Mouse (Mus musculus): ENCODE measurements around the gene Gm10644.
A peak's percentile ranks its signal among the peaks of the same experiment; 100 is the strongest.
"Not testable (repeated sequence)": the region's sequence is repeated elsewhere in the genome, so short reads cannot be mapped to it uniquely, and the experiment has no call there.

Gm10644 gene

DNA sequence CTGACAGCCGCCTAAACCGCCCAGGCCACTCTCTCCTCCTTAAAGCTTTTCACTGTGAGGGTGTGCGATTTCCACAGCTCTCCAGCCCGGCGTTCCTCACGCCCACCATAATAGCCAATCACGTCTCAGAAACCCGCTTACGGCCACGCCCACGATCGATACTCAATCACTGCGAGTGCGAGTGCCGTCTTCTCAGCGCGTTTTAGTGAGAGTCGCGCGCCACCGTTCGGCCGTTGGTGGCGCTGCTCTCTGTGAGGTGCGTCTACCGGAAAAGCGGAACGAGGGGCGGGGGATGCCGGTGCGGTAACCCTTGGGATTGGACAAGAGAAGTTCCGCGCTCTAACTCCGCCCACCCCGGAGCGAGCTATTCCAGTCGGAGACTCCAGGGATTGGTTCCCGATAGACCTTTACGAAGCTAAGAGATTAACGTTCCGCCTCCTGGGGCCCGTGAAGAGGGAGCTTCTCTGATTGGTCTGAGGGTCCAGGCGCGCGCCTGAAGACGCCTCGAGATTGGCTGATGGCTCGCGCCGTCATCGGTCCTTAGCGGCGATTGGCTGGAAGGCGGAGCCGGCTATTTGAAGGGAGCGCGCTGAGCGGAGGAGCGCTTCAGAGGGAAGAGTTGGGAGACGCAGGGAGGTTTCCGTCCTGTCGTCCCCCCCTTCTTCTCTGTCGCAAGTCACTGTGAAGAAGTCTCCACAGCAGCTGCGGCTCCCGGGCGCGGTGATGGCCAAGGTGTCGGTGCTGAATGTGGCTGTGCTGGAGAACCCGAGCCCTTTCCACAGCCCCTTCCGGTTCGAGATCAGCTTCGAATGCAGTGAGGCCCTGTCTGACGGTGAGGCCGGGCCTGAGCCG, at the start of gene Gm10644, which contains the start of gene Asf1b:
TSS of gene Gm10644 (minus strand) at position 100 of the 852 bp plus-strand sequence.
TSS of gene Asf1b (plus strand) at position 402 of the 852 bp plus-strand sequence.
- peak; percentile 100 for DNase-seq (ENCODE audit: low read depth, low spot score)

DNA sequence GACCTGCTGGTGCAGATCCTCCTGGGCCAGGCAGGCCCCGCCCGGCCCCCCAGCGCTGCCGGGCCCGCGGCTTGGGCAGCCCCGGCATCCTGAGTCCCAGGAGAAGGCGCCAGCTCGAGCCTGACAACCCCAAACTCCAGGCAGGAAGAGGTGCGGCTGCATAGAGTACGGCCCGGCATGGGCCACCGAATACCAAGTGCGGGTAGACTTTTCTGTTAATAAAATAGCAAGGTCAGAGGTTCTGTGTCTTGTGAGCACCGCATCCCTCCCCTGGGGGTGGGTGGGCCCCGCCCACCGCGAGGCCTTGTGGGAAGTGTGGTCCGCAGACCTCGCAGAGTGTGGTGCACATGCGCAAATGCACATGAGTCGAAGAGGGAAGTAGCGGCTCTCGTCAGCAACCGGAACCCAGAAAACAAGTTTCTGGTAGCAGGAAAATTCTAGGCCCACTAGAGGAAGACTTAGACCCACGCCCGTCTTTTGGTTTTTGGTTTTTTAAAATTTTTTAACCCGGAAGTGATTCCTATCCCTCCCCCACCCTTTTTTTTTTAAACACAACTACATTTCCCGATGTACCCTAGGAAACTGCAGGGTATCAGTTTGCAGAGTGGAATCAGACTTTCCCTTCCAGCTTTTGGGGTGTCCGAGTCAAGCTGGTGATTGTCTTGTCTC, 49.7 kb upstream of the Gm10644 start:
- peak; percentile 92 for DNase-seq (ENCODE audit: low read depth, low spot score)

DNA sequence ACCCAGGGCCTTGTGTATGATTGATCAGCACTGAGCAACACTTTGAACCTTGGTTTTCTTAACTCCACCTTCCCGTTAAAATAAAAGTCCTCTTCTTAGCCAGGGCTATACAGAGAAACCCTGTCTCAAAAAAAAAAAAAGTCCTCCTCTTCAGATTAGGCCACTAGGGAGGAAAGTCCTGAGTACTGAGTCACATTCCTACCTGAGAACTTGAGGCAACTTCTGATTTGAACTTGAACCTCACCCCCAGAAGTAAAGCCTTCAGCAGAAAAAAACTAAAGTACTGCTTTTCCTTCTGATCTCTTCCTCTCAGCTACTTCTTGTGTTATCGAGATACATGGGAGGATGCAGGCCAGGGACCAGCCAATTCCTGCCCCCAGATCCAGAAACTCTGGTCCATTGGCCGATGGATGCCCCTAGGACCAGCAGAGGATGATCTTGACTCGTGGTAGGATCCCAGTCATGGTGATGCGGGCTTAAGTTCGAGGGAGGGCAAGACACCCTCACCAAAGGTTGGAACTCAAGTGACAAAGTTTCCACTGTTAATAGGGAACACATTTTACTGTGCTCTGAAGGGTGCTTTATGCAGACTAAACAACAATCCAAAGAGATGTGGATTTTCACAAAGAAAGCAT, 48.7 kb upstream of the Gm10644 start:
- DNase-seq (ENCODE audit: low read depth, low spot score), result no peak

DNA sequence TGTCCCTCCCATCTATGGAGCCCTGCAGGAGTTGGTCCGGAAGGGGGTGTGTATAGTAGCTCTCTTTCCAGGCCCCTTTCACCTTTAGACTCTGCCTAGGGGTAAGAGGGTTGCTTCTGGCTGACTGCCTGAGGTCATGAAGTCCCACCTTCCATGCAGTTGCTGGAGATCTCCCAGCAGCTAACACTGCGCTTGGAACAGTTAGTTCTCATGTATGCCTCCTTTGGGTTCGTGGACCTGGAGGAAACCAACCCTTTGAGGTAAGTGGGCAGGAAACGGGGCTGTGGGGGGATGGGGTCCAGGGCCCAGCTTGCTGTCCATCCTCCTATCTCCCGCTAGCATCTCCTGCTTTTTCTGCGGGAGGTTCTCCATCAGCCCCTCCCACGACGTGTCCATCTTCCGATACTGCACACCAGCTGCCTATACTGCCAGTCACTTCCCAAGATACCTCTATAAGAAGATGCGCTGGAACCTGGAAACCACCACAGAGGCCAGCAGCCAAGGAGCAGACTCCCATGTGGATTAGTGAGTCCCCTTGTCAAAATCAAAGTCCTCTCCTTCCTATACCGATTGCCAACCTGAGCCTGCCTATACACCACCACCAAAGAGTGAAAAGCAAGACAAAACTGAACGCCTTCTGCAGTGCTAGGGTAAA, 48.1 kb upstream of the Gm10644 start:
- DNase-seq (ENCODE audit: low read depth, low spot score), result no peak

DNA sequence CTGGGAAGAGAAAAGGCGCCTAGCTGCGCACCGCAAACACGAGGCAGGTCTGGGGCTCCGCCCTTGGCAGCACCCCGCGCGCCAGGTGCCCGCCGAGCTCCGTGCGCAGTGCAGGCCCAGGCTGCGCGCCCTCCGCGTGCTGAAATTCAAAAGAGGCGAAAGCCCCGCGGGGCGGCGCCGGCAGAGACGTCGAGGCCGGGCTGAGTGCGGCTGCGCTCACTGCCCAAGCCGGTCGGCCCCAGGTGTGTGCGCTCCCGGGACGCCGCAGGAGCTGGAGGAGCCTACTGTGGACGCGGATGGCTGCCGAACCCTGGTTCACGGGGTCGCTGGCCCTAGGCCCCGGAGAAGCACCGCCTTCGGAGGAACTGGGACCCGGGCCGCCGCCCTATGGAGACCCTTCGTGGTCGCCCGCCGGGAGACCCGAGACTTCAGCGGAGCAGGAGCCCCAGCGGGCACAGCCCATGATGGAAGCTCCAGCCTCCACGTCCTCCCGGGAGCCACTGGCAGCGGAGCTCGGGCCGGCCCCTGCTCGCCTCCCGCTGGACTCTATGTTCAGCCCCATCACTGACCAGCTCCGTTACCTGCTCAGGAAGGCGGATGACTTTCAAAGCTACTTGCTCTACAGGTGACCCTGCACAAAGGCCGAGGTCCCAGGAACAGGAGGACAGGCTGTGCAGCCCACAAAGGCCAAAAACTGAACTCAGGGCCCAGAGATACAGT, 46.4 kb upstream of the Gm10644 start, which contains the start of gene 1700067K01Rik:
TSS of gene 1700067K01Rik (plus strand) at position 222 of the 720 bp plus-strand sequence.
- peak; percentile 55 for DNase-seq (ENCODE audit: low read depth, low spot score)

DNA sequence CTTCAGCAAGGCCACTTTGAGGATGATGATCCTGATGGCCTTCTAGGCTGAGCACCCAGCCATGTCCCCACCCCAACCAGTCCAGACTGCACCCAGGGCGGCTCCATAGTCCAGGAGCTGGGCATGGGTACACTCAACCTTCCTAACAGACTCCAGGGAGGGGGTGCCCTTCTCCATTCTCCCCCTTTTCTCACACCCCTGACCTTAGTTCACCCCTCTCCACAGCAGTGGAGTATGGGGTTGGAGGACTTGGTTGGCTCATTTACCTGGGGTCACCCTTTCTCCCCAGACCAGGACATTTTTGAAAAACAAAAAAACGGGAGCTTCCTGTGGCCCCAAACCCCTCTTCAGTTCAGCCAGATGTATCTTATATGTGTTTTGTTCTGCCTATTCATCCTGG, 44.8 kb upstream of the Gm10644 start:
- DNase-seq (ENCODE audit: low read depth, low spot score), result no peak

DNA sequence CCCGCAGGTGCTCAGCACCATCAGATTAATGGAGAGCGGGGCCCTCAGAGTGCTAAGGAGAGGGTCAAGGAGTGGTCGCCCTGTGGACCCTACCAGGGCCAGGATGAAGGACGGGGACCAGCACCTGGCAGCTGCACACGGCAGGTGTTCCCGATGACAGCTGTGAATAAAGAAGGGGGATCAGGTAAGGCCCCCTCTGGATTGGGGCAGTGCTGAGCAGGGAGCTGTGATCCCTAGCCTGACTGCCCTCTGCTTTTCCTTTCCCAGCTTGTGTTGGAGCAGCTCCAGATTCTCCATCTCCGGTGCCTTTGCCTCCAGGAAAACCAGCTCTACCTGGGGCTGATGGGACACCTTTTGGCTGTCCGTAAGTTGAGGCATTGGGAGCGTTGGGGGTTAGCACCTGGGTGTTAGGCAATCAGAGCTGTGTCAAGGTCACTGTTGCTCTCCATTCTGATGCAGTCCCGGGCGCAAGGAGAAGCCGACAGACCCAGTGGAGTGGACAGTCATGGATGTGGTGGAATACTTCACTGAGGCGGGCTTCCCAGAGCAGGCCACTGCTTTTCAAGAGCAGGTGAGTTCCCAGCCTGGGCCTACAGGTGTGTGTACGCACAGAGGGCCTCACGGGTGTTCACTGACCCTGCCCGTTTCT, 44.2 kb upstream of the Gm10644 start:
- DNase-seq (ENCODE audit: low read depth, low spot score), result no peak

DNA sequence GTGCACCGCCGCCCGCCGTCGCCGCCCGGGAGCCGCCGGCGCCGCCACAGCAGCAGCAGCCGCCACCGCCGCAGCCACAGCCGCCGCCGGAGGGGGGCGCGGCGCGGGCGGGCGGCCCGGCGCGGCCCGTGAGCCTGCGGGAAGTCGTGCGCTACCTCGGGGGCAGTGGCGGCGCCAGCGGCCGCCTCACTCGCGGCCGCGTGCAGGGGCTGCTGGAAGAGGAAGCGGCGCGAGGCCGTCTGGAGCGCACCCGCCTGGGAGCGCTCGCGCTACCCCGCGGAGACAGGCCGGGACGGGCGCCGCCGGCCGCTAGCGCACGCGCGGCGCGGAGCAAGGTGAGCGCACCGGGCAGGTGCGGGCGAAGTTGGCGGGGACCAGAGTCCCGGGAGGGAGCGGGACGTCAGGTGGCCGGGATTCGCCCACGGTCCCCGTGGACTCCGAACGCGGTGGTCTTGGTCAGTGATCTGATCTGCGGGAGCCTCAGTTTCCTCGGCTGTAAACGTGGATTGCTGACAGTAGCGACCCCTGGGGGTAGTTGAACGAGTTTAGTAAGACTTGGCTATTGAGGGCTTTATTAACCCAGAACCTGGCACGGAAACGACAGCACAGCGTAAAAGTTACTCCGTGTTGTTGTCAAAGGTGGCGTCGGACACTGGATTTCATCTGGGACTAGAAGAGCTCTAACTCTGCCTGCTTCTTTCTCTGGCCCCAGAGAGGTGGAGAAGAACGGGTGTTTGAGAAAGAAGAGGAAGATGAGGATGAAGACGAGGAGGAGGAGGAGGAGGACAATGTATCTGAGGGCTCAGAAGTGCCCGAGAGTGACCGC, 43.4 kb upstream of the Gm10644 start:
- peak; percentile 69 for DNase-seq (ENCODE audit: low read depth, low spot score)

DNA sequence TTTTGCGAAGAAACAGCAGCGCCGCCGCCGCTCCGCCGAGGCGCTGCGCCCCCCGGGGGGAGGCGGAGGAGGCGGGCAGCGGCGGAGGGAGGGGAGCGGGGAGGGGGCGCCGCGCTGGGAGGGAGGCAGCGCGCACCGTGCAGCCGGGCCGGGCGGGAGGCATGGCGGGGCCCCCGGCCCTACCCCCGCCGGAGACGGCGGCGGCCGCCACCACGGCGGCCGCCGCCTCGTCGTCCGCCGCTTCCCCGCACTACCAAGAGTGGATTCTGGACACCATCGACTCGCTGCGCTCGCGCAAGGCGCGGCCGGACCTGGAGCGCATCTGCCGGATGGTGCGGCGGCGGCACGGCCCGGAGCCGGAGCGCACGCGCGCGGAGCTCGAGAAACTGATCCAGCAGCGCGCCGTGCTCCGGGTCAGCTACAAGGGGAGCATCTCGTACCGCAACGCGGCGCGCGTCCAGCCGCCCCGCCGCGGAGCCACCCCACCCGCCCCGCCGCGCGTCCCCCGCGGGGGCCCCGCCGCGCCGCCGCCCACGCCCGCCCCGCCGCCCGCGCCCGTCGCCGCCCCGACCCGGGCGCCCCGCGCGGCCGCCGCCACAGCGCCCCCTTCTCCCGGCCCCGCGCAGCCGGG, 42.6 kb upstream of the Gm10644 start, which contains the start of gene Samd1:
TSS of gene Samd1 (plus strand) at position 162 of the 631 bp plus-strand sequence.
- no peak for DNase-seq (ENCODE audit: low read depth, low spot score)

DNA sequence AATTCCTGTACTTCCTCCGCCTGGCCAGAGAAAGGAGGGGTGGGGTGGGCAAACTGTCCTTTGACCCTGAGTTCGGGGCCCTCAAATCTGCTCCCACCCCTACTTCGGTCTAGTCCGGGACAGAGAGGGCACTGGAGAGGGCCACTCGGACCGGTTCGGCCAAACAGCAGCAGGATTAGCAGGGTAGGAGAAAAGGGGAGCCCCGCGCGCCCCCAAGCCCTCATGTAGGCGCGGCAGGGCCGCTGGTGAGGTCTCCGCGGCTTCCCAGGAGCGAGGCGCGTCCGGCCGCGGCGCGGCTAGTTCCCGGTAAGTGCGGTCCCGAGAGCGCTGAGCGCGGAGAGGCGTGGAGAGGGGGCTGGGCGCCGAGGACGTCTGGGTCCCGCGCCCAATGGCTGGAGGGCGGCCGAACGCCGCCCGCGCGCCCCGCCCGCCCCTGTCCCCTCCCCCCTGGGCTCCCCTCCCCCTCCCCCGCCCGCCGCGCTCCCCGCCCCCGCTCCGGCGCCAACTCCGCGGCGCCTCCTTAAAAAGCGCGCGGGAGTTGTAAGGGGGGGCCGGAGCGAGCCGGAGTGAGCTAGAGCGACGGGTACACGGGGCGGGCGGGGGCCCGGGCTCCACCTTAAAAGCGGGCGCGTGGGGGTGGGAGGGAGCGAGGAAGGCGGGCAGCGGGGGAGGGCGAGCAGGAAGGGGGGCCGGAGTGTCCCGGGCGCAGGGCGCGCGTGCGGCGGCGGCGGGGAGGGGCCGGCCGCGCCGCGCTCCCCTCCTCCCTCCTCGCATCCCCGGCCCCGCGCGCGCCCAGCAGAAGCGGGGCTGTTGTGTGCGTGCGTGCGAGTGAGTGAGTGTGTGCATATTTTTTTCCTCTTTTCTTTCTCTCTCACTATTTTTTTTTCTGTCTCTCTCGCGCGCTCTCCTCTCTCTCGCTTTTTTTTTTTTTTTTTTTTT, 41.8 kb upstream of the Gm10644 start:
- no peak for DNase-seq (ENCODE audit: low read depth, low spot score)

DNA sequence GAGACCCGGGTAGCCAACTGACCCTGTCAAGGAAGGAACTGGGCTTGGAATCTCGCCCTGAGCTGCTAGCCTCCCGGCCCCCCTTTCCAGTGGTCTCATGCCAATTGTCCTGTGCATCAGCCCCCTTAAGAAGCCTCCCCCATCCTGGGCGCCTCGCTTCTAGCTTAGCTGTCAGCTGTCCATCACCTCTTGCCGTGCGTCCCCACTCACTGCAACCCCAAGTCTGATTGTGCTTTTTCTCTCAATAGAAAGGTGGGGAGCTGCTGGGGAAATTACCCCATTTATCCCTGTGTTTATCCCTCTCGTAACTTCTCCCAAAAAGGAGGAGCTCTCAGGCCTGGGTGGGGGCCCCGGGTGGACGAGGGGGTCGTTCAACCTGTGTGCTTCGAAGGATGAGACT, 41.0 kb upstream of the Gm10644 start:
- no peak for DNase-seq (ENCODE audit: low read depth, low spot score)

DNA sequence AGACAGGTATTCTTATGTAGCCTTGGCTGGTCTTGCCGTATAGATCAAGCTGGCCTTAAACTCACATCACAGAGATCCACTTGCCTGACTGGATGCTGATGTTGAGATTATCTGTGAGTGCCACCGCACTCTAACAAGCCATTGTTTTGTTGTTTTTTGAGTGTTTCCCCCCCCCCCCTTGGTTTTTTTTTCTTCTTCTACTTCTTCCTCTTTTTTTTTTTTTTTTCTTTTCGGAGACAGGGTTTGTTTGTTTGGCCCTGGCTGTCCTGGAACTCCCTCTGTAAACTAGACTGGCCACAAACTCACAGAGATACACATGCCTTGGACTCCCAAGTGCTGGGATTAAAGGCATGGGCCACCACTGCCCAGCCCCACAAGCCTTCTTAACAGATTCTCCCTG, 39.0 kb upstream of the Gm10644 start:
- DNase-seq (ENCODE audit: low read depth, low spot score), result no peak

DNA sequence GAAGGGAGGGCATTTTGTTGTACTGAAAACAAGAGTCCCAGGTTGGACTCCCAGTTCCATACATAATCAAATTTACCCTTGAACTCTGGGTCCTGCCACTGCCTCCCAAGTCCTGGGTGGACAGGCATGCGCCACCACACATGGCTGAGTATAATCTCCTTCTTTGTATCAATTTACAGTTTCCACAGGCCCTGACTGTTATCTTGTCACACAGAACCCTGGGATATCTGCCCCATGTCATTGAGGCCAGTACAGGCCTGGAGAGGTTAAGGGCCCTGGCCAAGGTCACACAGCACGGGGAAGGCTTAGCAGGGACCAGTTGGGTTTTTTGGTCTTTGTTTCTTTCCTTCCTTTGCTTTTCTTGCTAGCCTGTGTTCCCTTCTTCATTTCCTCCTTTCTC, 37.5 kb upstream of the Gm10644 start:
- DNase-seq (ENCODE audit: low read depth, low spot score), result no peak

DNA sequence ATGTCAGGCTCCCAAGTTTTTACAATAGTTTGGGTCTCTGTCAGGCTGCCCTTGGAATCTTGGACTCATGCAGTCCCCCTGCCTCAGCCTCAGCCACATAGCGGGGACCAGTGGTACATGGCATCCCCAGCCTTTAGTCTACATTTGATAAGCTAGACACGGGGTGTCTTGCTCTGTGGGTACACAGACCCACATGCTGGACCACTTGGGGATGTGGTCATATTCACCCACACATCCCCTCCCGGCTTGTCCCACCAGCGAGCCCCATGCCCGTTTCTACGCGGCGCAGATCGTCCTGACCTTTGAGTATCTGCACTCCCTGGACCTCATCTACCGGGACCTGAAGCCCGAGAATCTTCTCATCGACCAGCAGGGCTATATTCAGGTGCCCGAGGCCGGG, 35.2 kb upstream of the Gm10644 start:
- DNase-seq (ENCODE audit: low read depth, low spot score), result no peak

DNA sequence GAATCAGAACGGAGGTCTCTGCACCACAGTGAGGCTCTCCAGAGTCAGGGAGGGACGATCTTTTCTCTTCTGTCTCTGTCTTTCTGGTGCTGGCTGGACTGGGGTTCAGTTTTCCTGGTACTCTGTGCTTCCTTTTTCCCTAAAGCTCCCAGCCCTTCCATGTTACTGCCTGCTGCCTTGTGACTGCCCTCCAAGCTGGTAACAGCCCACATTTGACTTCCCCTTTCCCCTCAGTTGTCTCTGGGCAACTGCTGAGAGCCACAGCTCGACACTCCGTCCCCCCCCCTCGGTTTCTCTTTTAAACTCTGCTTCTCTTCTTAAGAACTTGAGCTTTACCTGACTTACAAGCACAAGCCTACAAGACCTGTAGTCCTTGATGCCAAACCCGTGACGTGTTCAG, 34.2 kb upstream of the Gm10644 start:
- DNase-seq (ENCODE audit: low read depth, low spot score), result no peak

DNA sequence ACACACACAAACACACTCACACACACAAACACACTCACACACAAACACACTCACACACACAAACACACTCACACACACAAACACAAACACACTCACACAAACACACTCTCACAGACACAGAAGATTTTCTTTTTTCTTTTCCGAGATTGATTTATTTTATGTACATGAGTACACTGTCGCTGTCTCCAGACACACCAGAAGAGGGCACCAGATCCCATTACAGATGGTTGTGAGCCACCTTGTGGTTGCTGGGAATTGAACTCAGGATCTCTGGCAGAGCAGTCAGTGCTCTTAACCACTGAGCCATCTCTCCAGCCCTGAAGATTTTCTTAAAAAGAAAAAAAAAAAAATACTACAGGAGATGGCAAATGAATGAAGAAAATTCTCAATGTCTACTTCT, 28.2 kb upstream of the Gm10644 start:
- DNase-seq (ENCODE audit: low read depth, low spot score), result not testable (repeated sequence)

DNA sequence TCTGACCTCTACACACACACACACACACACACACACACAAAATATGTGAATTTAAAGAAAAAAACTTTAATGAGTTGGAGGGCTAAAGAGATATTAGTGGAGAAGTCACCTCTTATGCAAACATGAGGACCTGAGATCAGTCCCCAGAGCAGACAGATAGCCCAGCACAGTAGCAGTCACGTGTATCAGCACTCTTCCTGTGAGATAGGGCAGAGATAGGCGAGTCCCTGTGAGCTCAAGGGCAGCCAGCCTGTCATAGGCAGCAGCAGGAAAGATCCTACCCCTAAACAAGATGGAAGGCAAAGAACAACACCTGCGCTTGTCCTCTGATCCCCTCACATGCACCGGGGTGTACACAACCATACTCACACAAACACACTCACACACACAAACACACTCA, 27.4 kb upstream of the Gm10644 start:
- DNase-seq (ENCODE audit: low read depth, low spot score), result no peak

DNA sequence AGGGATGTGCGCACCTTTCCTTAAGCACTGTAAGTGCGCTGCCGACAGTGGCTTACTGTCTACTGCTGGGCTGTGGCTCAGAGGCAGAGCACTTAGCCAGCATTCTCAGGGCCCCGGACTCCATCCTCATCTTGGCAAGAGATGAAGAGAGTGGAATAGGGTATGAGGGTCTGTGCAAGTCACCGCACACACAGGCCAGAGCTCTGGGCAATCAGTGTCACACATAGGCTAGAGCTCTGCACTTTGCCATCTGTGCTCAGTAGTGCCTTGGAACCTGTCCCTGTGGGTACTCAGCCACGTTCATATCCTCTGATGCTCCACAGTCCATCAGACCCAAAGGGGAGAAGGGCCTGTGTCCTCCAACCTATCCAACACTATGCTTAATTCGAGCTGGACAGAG, 26.5 kb upstream of the Gm10644 start:
- DNase-seq (ENCODE audit: low read depth, low spot score), result no peak

Measured in WW6 (cell line).